18 mouse cellular contexts compared by ENCODE assay signal in genomic region chr16:41542641-41543040, GRCm38 (mm10).
A peak's percentile ranks its signal among the peaks of the same experiment; 100 is the strongest.
DNase-seq lines count a peak whose midpoint lies in the region; ATAC-seq and TF ChIP-seq lines count a peak whose summit lies in the region.
"Had no signal": no experiment of that assay in that cellular context is flagged by ENCODE, and none has a peak within 500 bp of the region (broad histone marks: within the 10 kb centered on the region; RNA-seq: fewer than 3 reads in every experiment).

No protein-coding gene starts in this region.

- no peak for TF ChIP-seq POLR2A in kidney, adult 2 months (IDR thresholded peaks at IDR 0.05; ENCODE audit: low read depth, low read length)
- no peak for TF ChIP-seq POLR2A in testis, adult 2 months (IDR thresholded peaks at IDR 0.05; ENCODE audit: control insufficient read depth, low read depth, low read length)
- no peak for TF ChIP-seq POLR2A in lung, adult 2 months (IDR thresholded peaks at IDR 0.05; ENCODE audit: borderline replicate concordance, extremely low read depth, low read depth, low read length)

- TF ChIP-seq EP300 in stomach, postnatal 0 days (optimal IDR thresholded peaks at IDR 0.05), result no peak

- DNase-seq in embryonic facial prominence, embryonic 11.5 days (ENCODE audit: low spot score), result peak; percentile 30
- no peak for DNase-seq in embryonic facial prominence, embryonic 10.5 days (ENCODE audit: low spot score)
- peak; percentile 16 for DNase-seq in kidney, postnatal 0 days (ENCODE audit: low spot score)
- no peak for DNase-seq in kidney, adult 2 months
- DNase-seq in testis, postnatal 14 days (ENCODE audit: low spot score), result no peak
- no peak for DNase-seq in stomach, postnatal 0 days (ENCODE audit: low spot score)
- no peak for DNase-seq in lung, adult 2 months
- DNase-seq: adrenal gland, postnatal 25 days; cerebellum, postnatal 14 days; heart, postnatal 36 days; kidney, postnatal 25 days; left cerebral cortex, postnatal 4 days had no signal

- no peaks in the 10 kb centered on the region for H3K27me3 ChIP-seq in embryonic facial prominence, embryonic 11.5 days (ENCODE audit: control insufficient read depth, insufficient read depth, low read length)
- H3K27me3 ChIP-seq in embryonic facial prominence, embryonic 10.5 days (replicated peaks; ENCODE audit: low read depth, poor library complexity, severe bottlenecking), result no peaks in the 10 kb centered on the region
- no peaks in the 10 kb centered on the region for H3K27me3 ChIP-seq in kidney, postnatal 0 days (ENCODE audit: insufficient read depth, low read length)
- no peaks in the 10 kb centered on the region for H3K27me3 ChIP-seq in kidney, adult 2 months (replicated peaks; ENCODE audit: control insufficient read depth, insufficient read depth, low read length)
- H3K27me3 ChIP-seq in testis, adult 2 months (ENCODE audit: control insufficient read depth, insufficient read depth, low read length), result no peaks in the 10 kb centered on the region
- H3K27me3 ChIP-seq in stomach, postnatal 0 days (ENCODE audit: control insufficient read depth, insufficient read depth, low read length), result no peaks in the 10 kb centered on the region
- H3K27me3 ChIP-seq: embryonic facial prominence, embryonic 15.5 days; forebrain, embryonic 13.5 days; midbrain, embryonic 13.5 days had no signal

- no peaks in the 10 kb centered on the region for H3K36me3 ChIP-seq in embryonic facial prominence, embryonic 11.5 days (replicated peaks; ENCODE audit: control insufficient read depth, insufficient read depth, low read depth, low read length)
- H3K36me3 ChIP-seq in embryonic facial prominence, embryonic 10.5 days (replicated peaks), result no peaks in the 10 kb centered on the region
- no peaks in the 10 kb centered on the region for H3K36me3 ChIP-seq in kidney, postnatal 0 days (ENCODE audit: insufficient read depth, low read length)
- H3K36me3 ChIP-seq in kidney, adult 2 months (ENCODE audit: control insufficient read depth, insufficient read depth, low read length), result no peaks in the 10 kb centered on the region
- H3K36me3 ChIP-seq in testis, adult 2 months (ENCODE audit: control insufficient read depth, insufficient read depth, low read length), result no peaks in the 10 kb centered on the region
- H3K36me3 ChIP-seq in stomach, postnatal 0 days (ENCODE audit: control insufficient read depth, insufficient read depth, low read length), result no peaks in the 10 kb centered on the region
- H3K36me3 ChIP-seq: embryonic facial prominence, embryonic 15.5 days; heart, embryonic 10.5 days; midbrain, embryonic 13.5 days had no signal

- H3K9me3 ChIP-seq in embryonic facial prominence, embryonic 11.5 days (replicated peaks; ENCODE audit: control insufficient read depth, low read length), result no peaks in the 10 kb centered on the region
- H3K9me3 ChIP-seq in embryonic facial prominence, embryonic 10.5 days, result no peaks in the 10 kb centered on the region
- H3K9me3 ChIP-seq in kidney, postnatal 0 days (replicated peaks; ENCODE audit: low read length), result no peaks in the 10 kb centered on the region
- H3K9me3 ChIP-seq in stomach, postnatal 0 days (ENCODE audit: control insufficient read depth, low read length), result no peaks in the 10 kb centered on the region
- H3K9me3 ChIP-seq: embryonic facial prominence, embryonic 15.5 days; forebrain, embryonic 13.5 days; heart, embryonic 10.5 days; midbrain, embryonic 13.5 days had no signal

- H3K4me3 ChIP-seq in embryonic facial prominence, embryonic 11.5 days (ENCODE audit: low read depth, low read length), result no peak overlapping the region
- no peak overlapping the region for H3K4me3 ChIP-seq in embryonic facial prominence, embryonic 10.5 days
- H3K4me3 ChIP-seq in kidney, postnatal 0 days (replicated peaks; ENCODE audit: low read depth, low read length), result no peak overlapping the region
- no peak overlapping the region for H3K4me3 ChIP-seq in kidney, adult 2 months (ENCODE audit: insufficient read depth, low read depth, low read length)
- H3K4me3 ChIP-seq in testis, adult 2 months (ENCODE audit: control insufficient read depth, low read depth, low read length), result no peak overlapping the region
- H3K4me3 ChIP-seq in stomach, postnatal 0 days (ENCODE audit: low read depth, low read length), result no peak overlapping the region
- H3K4me3 ChIP-seq in lung, adult 2 months (replicated peaks; ENCODE audit: extremely low read depth, low read depth, low read length), result no peak overlapping the region
- H3K4me3 ChIP-seq: embryonic facial prominence, embryonic 15.5 days; forebrain, embryonic 13.5 days; heart, embryonic 10.5 days; midbrain, embryonic 13.5 days had no signal

- no peak overlapping the region for H3K9ac ChIP-seq in embryonic facial prominence, embryonic 11.5 days (replicated peaks; ENCODE audit: low read length)
- H3K9ac ChIP-seq in kidney, postnatal 0 days (ENCODE audit: low read depth, low read length), result no peak overlapping the region
- no peak overlapping the region for H3K9ac ChIP-seq in stomach, postnatal 0 days (ENCODE audit: low read length)
- H3K9ac ChIP-seq: embryonic facial prominence, embryonic 15.5 days; forebrain, embryonic 13.5 days; liver, embryonic 14.5 days; midbrain, embryonic 13.5 days had no signal

- ATAC-seq in embryonic facial prominence, embryonic 11.5 days (replicated peaks; ENCODE audit: insufficient number of reproducible peaks, low FRiP score, low TSS enrichment, low read depth), result no peak
- ATAC-seq in kidney, postnatal 0 days (replicated peaks; ENCODE audit: low FRiP score, low read depth), result no peak
- ATAC-seq in stomach, postnatal 0 days (ENCODE audit: low FRiP score, low TSS enrichment), result no peak
- ATAC-seq: forebrain, embryonic 13.5 days; midbrain, embryonic 13.5 days had no signal

- 46% methylated on average over 2 of the region's 2 CpGs for WGBS in embryonic facial prominence, embryonic 11.5 days
- WGBS in embryonic facial prominence, embryonic 10.5 days, result 43% methylated on average over 2 of the region's 2 CpGs
- 47% methylated on average over 2 of the region's 2 CpGs for WGBS in kidney, postnatal 0 days
- 40% methylated on average over 2 of the region's 2 CpGs for WGBS in kidney, adult 2 months
- WGBS in stomach, postnatal 0 days, result 41% methylated on average over 2 of the region's 2 CpGs
- 48% methylated on average over 2 of the region's 2 CpGs for WGBS in lung, adult 2 months

- H3K4me2 ChIP-seq in embryonic facial prominence, embryonic 11.5 days (ENCODE audit: low read depth, low read length), result no peak overlapping the region
- no peak overlapping the region for H3K4me2 ChIP-seq in kidney, postnatal 0 days (ENCODE audit: low read length)
- no peak overlapping the region for H3K4me2 ChIP-seq in stomach, postnatal 0 days (replicated peaks; ENCODE audit: low read depth)
- H3K4me2 ChIP-seq: embryonic facial prominence, embryonic 15.5 days; forebrain, embryonic 13.5 days; midbrain, embryonic 13.5 days had no signal

- H3K27ac ChIP-seq in embryonic facial prominence, embryonic 11.5 days (replicated peaks; ENCODE audit: low read depth, low read length), result no peak overlapping the region
- H3K27ac ChIP-seq in embryonic facial prominence, embryonic 10.5 days (replicated peaks), result no peak overlapping the region
- no peak overlapping the region for H3K27ac ChIP-seq in kidney, postnatal 0 days
- H3K27ac ChIP-seq in kidney, adult 2 months (ENCODE audit: insufficient read depth, low read depth, low read length), result no peak overlapping the region
- no peak overlapping the region for H3K27ac ChIP-seq in testis, adult 2 months (ENCODE audit: control insufficient read depth, insufficient read depth, low read depth, low read length)
- H3K27ac ChIP-seq in stomach, postnatal 0 days (replicated peaks), result no peak overlapping the region
- H3K27ac ChIP-seq: embryonic facial prominence, embryonic 15.5 days; forebrain, embryonic 13.5 days; heart, embryonic 10.5 days; liver, embryonic 14.5 days; midbrain, embryonic 13.5 days had no signal

- no peaks in the 10 kb centered on the region for H3K4me1 ChIP-seq in embryonic facial prominence, embryonic 11.5 days (ENCODE audit: control insufficient read depth, insufficient read depth, low read length)
- H3K4me1 ChIP-seq in embryonic facial prominence, embryonic 10.5 days, result no peaks in the 10 kb centered on the region
- no peaks in the 10 kb centered on the region for H3K4me1 ChIP-seq in kidney, postnatal 0 days (replicated peaks; ENCODE audit: insufficient read depth, low read length)
- no peaks in the 10 kb centered on the region for H3K4me1 ChIP-seq in kidney, adult 2 months (ENCODE audit: control insufficient read depth, insufficient read depth, low read length)
- H3K4me1 ChIP-seq in testis, adult 2 months (ENCODE audit: control insufficient read depth, insufficient read depth, low read length), result no peaks in the 10 kb centered on the region
- no peaks in the 10 kb centered on the region for H3K4me1 ChIP-seq in stomach, postnatal 0 days (replicated peaks; ENCODE audit: control insufficient read depth, insufficient read depth)
- H3K4me1 ChIP-seq in lung, adult 2 months (ENCODE audit: control insufficient read depth, insufficient read depth, low read length), result no peaks in the 10 kb centered on the region
- H3K4me1 ChIP-seq: embryonic facial prominence, embryonic 15.5 days; forebrain, embryonic 13.5 days; heart, embryonic 10.5 days; midbrain, embryonic 13.5 days had no signal

- peak; percentile 58 for TF ChIP-seq CTCF in kidney, postnatal 0 days (IDR thresholded peaks at IDR 0.05; ENCODE audit: low read depth)
- TF ChIP-seq CTCF in kidney, adult 2 months (conservative IDR thresholded peaks at IDR 0.05; ENCODE audit: insufficient read depth, insufficient read length, low read depth, low read length), result no peak; the same call in 1 of the 2 replicates
- peak; percentile 17; the same call in 1 of the 2 replicates for TF ChIP-seq CTCF in testis, adult 2 months (IDR thresholded peaks at IDR 0.05; ENCODE audit: control insufficient read depth, insufficient read depth, insufficient replicate concordance, low read depth, low read length)
- TF ChIP-seq CTCF in stomach, postnatal 0 days (IDR thresholded peaks at IDR 0.05; ENCODE audit: low read depth), result peak; percentile 67
- no peak for TF ChIP-seq CTCF in lung, adult 2 months (IDR thresholded peaks at IDR 0.05; ENCODE audit: insufficient read depth, low read length)

Comparison
In these comparisons a context has a peak if more than half of its experiments do, and no peak if none do; other contexts are left out.
1. DNase-seq: peak in embryonic facial prominence, embryonic 11.5 days (single experiment) and kidney, postnatal 0 days (single experiment); none in embryonic facial prominence, embryonic 10.5 days (single experiment), kidney, adult 2 months (single experiment), testis, postnatal 14 days (single experiment), stomach, postnatal 0 days (single experiment) and lung, adult 2 months (single experiment).
2. CTCF ChIP-seq: peak in kidney, postnatal 0 days (single experiment), testis, adult 2 months (single experiment) and stomach, postnatal 0 days (single experiment); none in kidney, adult 2 months (single experiment) and lung, adult 2 months (single experiment).